Mouse (Mus musculus) neural tube, embryonic 12.5 days (tissue): ENCODE measurements around the gene Sds. TPM values are rescaled to one million over a fixed set of nuclear protein-coding genes. Genes with fewer than 3 reads are reported as not detected.
"Not testable (repeated sequence)": the region's sequence is repeated elsewhere in the genome, so short reads cannot be mapped to it uniquely, and the experiment has no call there.

Source experiments
- ATAC-seq: fragments of 200-750 bp; cut with Nextera tagmentation; 2 replicates; pipeline ENCODE4 v1.8.0; 2017; ENCODE audit warnings: low read depth, mild to moderate bottlenecking, moderate TSS enrichment, moderate library complexity; ENCODE audit not compliant: low FRiP score
- H3K27ac ChIP-seq: fragments of 300-500 bp; sonication (generic); 2 replicates; pipeline ENCODE4 v1.5.1; 2016
- H3K27me3 ChIP-seq: fragments of 300-500 bp; sonication (generic); replicated peaks from 2 replicates; pipeline ENCODE4 v1.6.1; 2016; ENCODE audit warnings: mild to moderate bottlenecking
- H3K36me3 ChIP-seq: fragments of 300-500 bp; sonication (generic); 2 replicates; pipeline ENCODE4 v1.6.1; 2016; ENCODE audit warnings: mild to moderate bottlenecking
- H3K4me1 ChIP-seq: fragments of 300-500 bp; sonication (generic); 2 replicates; pipeline ENCODE4 v1.6.1; 2016
- H3K4me2 ChIP-seq: fragments of 300-500 bp; sonication (generic); replicated peaks from 2 replicates; pipeline ENCODE4 v1.6.1; 2016; ENCODE audit warnings: mild to moderate bottlenecking
- H3K4me3 ChIP-seq: fragments of 300-500 bp; sonication (generic); 2 replicates; pipeline ENCODE4 v1.5.1; 2016
- H3K9ac ChIP-seq: fragments of 300-500 bp; sonication (generic); 2 replicates; pipeline ENCODE4 v1.6.1; 2016; ENCODE audit warnings: mild to moderate bottlenecking
- H3K9me3 ChIP-seq: fragments of 300-500 bp; sonication (generic); 2 replicates; pipeline ENCODE4 v1.6.1; 2016; ENCODE audit warnings: mild to moderate bottlenecking
- WGBS: fragments of 180-500 bp; shearing (Covaris S2); methylation state at CpG from one replicate; pipeline ENCODE4 v1.1.7; 2016; 5-methylcytosine and 5-hydroxymethylcytosine counted together
- polyA plus RNA-seq: library from polyadenylated mRNA; unstranded; fragments of >200 nt; fragmentation: Nextera tagmentation; extraction: Ambion mirVana; gene quantifications from 2 replicates; pipeline ENCODE4 v1.2.1, GENCODE M21; 2016

Sds gene
- polyA plus RNA-seq, 1 experiment from 2014 or later, result not detected

DNA sequence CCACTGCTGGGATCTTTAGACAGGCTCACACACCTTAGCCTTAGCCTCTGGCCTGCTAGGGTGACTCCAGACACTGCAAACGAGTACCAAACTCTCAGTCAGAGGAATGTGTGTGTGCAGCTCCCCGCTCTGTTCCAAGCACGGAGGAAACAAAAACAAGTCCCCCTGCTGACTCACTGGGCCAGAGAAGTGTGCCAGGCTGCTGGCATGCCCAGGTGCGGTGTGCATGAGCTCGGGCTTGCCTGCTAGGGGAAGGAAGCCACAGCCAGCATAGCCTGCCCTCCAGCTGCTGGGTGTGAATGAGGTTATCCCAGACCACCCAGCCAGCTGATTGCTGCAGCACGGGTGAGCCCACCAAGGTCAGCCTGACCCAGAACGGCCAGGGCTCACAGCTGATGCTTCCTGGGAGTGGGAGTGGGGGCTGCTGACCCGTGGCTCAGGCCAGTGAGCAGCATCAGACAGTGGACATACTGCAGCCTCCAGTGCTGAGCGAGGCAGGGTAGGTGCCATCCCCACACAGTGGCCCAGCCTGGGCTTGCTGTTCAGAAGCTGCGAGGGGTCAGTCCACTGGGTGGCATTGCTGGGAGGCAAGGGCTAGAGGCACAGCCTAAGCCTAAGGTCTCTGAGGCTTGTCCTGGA, 18.9 kb downstream of the Sds start:
- Histone ChIP-seq H3K27me3 (no peaks in the 10 kb centered on the region), H3K4me2 (no peak overlapping the region), H3K27ac (no peak overlapping the region), H3K4me3 (no peak overlapping the region), H3K36me3 (peaks cover 25% of the 10 kb centered on the region), H3K4me1 (peaks cover 6% of the 10 kb centered on the region; the same call in 1 of the 2 replicates), H3K9me3 (no peaks in the 10 kb centered on the region), H3K9ac (0 out of 2 replicates have a peak overlapping the region, but pooled peaks have one; percentile 26)
- WGBS, result 83% methylated on average over 10 of the region's 10 CpGs
- no peak for ATAC-seq

DNA sequence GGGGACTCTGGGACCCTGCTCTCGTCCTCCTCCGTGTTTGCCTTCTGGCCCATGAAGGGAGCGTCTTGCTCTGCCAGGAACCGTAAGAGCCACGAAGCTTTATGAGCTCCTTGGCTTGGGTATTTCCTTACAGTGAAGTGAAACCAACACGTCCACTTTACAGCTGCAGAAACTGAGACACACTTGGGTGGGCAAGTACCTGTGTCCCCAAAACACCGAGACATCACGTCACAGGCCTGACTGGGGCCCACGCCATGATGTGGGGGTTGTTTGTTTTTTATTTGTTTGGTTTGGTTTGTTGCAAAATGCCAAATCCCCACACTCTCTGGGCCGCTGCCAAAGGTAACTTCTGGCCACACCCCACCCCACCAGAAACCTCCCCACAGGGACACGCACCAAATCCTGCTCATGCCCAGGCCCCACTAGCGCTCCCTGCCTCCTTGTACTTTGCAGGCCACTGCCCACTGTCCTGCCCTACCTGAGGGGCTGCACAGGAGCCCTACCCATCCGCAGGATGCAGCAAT, 19.4 kb downstream of the Sds start:
- WGBS, result 91% methylated on average over 13 of the region's 13 CpGs
- H3K9ac ChIP-seq, result 0 out of 2 replicates have a peak overlapping the region, but pooled peaks have one; percentile 26
- peaks cover 6% of the 10 kb centered on the region; the same call in 1 of the 2 replicates for H3K4me1 ChIP-seq
- peaks cover 25% of the 10 kb centered on the region for H3K36me3 ChIP-seq
- H3K27me3 ChIP-seq, result no peaks in the 10 kb centered on the region
- no peak overlapping the region for H3K27ac ChIP-seq
- no peak for ATAC-seq
- no peaks in the 10 kb centered on the region for H3K9me3 ChIP-seq
- no peak overlapping the region for H3K4me2 ChIP-seq
- no peak overlapping the region for H3K4me3 ChIP-seq

DNA sequence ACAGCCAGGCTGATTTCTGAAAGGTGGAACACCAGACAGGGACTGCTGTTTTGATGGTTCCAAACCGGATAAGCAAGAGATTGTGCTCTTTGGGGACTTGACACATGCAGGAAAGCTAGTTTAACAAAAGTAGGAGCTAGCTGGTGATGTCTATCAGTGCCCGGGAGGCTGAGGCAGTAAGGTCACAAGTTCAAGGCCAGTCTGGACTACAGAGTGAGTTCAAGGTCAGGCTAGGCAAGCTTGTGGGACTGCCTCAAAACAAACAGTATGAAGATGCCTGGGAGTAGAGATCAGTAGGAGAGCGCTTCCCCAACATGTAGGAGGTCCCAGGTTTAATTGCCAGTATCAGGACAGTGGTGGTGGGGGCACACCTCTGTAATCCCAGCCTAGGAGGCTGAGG, 20.7 kb downstream of the Sds start:
- Histone ChIP-seq H3K27me3 (no peaks in the 10 kb centered on the region), H3K9ac (no peak overlapping the region), H3K4me1 (peaks cover 13% of the 10 kb centered on the region), H3K4me2 (no peak overlapping the region), H3K36me3 (peaks cover 20% of the 10 kb centered on the region), H3K4me3 (no peak overlapping the region), H3K27ac (no peak overlapping the region), H3K9me3 (no peaks in the 10 kb centered on the region)
- 86% methylated on average over 3 of the region's 3 CpGs for WGBS
- ATAC-seq, result no peak

DNA sequence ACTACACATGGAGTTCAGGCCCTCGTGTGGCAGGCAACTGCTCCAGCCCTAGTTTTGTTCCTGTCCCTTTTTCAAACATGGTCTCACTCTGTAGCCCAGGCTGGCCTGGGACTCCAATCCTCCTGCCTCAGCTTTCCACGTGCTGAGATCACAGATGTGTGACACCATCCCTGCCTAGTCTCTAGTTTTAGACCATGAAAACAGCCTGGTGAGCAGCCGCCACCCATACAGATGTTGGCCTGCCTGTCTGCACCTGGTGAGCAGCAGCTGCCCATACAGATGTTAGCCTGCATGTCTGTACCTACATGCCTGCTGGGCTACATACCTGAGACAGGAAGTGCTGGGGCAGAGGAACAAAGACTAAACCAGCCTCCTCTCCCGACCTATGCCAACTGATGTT, 22.9 kb downstream of the Sds start:
- Histone ChIP-seq H3K4me3 (no peak overlapping the region), H3K27me3 (no peaks in the 10 kb centered on the region), H3K4me1 (peaks cover 21% of the 10 kb centered on the region), H3K36me3 (peaks cover 8% of the 10 kb centered on the region), H3K9me3 (no peaks in the 10 kb centered on the region), H3K9ac (no peak overlapping the region), H3K4me2 (no peak overlapping the region), H3K27ac (no peak overlapping the region)
- no peak for ATAC-seq
- WGBS, result 85% methylated on average over 4 of the region's 4 CpGs

DNA sequence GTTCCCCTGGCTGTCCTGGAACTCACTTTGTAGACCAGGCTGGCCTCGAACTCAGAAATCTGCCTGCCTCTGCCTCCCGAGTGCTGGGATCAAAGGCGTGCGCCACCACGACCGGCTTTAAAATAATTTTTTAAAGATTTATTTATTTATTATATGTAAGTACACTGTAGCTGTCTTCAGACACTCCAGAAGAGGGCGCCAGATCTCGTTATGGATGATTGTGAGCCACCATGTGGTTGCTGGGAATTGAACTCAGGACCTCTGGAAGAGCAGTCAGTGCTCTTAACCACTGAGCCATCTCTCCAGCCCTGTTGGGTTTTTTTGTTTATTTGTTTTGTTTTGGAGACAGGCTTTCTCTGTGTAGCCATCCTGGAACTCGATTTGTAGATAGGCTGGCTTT, 24.3 kb downstream of the Sds start:
- not testable (repeated sequence) for H3K36me3 ChIP-seq, H3K27me3 ChIP-seq, ATAC-seq, H3K27ac ChIP-seq, H3K9ac ChIP-seq, H3K4me2 ChIP-seq, H3K4me3 ChIP-seq, H3K9me3 ChIP-seq
- peaks cover 17% of the 10 kb centered on the region for H3K4me1 ChIP-seq
- WGBS, result 88% methylated on average over 9 of the region's 9 CpGs

DNA sequence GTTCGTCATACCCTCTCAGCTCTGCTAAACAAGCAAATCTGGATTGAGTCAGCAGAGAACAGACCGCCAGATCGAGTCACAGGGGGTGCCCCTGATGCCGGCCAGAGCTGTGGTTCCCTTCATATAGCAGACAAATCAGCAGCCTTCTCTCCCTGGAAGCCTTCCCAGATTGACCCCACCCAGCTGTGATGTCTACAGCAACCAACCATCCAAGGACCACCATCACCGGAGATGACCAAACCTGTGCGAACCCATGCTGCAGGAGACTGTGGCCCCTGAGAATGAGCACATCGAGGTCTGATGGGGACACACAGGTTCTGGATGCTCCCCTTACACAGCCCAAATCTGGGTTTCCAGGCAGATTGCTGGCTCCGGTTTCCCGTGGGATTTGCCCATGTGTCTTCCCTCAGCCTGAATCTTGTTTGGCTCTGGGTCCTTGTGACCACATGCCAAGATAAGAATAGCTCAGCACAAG, 25.9 kb downstream of the Sds start:
- Histone ChIP-seq H3K4me3 (peak overlapping the region; percentile 88; the same call in 1 of the 2 replicates), H3K9me3 (no peaks in the 10 kb centered on the region), H3K27me3 (no peaks in the 10 kb centered on the region), H3K4me2 (peak overlapping the region; percentile 94), H3K4me1 (peaks cover 17% of the 10 kb centered on the region), H3K36me3 (peaks cover 3% of the 10 kb centered on the region; the same call in 1 of the 2 replicates), H3K27ac (no peak overlapping the region), H3K9ac (peak overlapping the region; percentile 87)
- 71% methylated on average over 9 of the region's 9 CpGs for WGBS
- no peak for ATAC-seq

DNA sequence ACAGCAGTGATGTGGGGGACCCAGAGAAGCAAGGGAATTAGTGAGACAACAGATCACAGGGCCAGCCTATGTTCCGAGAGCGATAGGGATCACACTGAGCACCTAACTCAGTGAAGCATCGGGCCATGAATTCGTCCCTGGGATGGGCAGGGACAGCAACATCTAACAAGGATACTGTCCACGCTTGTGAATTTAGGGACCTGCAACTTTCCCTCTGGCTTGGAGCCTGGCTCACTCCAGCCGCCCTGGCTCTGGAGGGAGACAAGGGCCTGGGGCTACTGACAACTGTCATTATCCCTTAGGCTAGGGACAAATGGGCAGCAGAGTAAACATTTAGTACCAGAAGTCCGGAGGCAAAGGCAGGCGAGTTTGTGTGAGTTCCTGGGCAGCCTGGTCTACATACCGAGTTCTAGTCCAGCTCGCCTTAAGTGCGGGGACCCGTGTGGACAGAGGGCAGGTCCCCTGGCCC, 26.4 kb downstream of the Sds start:
- peaks cover 17% of the 10 kb centered on the region for H3K4me1 ChIP-seq
- H3K9me3 ChIP-seq, result no peaks in the 10 kb centered on the region

DNA sequence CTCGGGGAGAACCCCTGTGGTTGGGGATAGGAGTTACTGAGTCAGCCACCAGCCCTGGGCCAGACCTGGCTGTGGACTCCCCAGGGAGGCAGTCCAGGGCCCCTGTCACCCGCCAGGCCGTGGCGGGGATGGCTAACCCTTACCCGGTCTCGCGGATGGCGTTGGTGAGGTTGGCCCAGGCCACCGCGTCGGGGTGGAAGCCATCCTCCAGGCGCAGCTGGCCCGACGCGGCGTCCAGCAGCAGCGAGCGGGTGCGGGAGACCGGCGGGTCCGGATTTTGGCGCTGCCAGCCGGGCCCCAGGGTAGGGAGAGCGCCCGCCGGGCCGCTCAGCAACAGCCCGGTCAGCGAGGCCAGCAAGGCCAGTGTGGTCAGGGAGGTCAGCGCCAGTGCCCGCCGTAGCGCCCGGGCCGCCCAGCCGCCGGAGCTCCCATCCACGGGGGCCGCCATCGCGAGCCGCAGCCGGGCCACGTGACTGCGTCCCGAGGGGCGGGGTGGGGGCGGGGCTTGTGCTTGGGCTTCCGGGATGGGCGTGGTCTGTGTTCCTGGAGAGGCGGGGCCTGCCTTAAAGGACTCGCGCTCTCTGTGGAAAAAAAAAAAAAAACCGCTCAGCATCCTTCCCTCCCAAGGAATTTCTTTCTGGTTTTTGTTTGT, 26.9 kb downstream of the Sds start, which contains the start of gene Plbd2:
Gene Plbd2 (minus strand): TSS at position 482 of the 652 bp plus-strand sequence.
- Histone ChIP-seq H3K4me3 (peak within 1 kb of the TSS; percentile 88), H3K27ac (no peak within 1 kb of the TSS), H3K4me1 (peaks cover 17% of the 10 kb centered on the region), H3K9ac (peak within 1 kb of the TSS; percentile 87), H3K27me3 (no peaks in the 10 kb centered on the region), H3K4me2 (peak within 1 kb of the TSS; percentile 94), H3K36me3 (no peaks in the 10 kb centered on the region), H3K9me3 (no peaks in the 10 kb centered on the region)
- 1% methylated on average over 54 of the region's 55 CpGs for WGBS
- ATAC-seq, result peak; percentile 62

More for the DNA sequence above, 26.4 kb downstream of the Sds start:
- no peak overlapping the region for H3K27ac ChIP-seq
- H3K27me3 ChIP-seq, result no peaks in the 10 kb centered on the region
- peak; percentile 14; the same call in 1 of the 2 replicates for ATAC-seq
- peak overlapping the region; percentile 94 for H3K4me2 ChIP-seq
- peak overlapping the region; percentile 88 for H3K4me3 ChIP-seq
- peak overlapping the region; percentile 87 for H3K9ac ChIP-seq
- H3K36me3 ChIP-seq, result peaks cover under 1% of the 10 kb centered on the region; the same call in 1 of the 2 replicates
- 15% methylated on average over 12 of the region's 12 CpGs for WGBS

DNA sequence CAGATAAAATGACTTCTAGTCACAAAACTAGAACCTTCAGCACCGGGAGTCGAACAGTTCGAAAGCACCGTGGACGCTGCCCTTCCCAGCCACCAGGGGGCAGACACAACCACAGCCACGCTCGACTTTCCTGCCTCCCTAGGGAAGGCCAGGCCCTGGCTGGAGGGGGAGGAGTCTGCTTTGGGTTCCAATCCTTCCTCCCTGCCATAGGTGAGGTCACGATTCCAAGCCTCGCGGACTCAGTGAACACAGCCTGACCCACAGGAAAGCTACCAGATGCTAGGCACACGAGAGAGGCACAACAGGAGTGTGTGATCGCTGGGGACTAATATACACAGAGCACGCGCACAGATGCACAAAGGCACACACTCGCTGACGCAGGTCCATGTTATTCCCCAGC, 29.0 kb downstream of the Sds start:
- Histone ChIP-seq H3K36me3 (no peaks in the 10 kb centered on the region), H3K27me3 (no peaks in the 10 kb centered on the region), H3K9ac (no peak overlapping the region), H3K4me2 (no peak overlapping the region; the same call in 1 of the 2 replicates), H3K4me1 (peaks cover 20% of the 10 kb centered on the region), H3K9me3 (no peaks in the 10 kb centered on the region), H3K4me3 (no peak overlapping the region), H3K27ac (no peak overlapping the region)
- ATAC-seq, result no peak
- 22% methylated on average over 16 of the region's 16 CpGs for WGBS

DNA sequence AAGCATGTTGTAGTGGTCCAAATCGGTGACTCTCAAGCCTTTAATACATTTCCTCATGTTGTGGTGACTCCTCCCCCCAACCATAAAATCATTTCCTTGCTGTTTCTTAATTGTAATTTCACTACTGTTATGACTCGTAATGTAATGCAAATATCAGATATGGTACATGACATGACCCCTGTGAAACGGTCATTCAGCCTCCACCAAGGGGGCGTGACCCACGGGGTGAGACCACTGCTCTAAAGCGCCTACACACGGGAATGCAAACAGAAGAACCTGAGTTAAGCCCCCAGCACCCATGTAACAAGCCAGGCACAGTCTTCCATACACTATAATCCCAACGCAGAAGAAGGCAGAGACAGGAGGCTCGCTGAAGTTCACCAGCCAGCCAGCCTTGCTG, 29.5 kb downstream of the Sds start:
- H3K4me3 ChIP-seq, result no peak overlapping the region
- H3K36me3 ChIP-seq, result no peaks in the 10 kb centered on the region
- H3K4me2 ChIP-seq, result no peak overlapping the region; the same call in 1 of the 2 replicates
- 68% methylated on average over 9 of the region's 9 CpGs for WGBS
- H3K27ac ChIP-seq, result no peak overlapping the region
- H3K9me3 ChIP-seq, result no peaks in the 10 kb centered on the region
- H3K4me1 ChIP-seq, result peaks cover 22% of the 10 kb centered on the region
- no peak for ATAC-seq
- no peaks in the 10 kb centered on the region for H3K27me3 ChIP-seq
- H3K9ac ChIP-seq, result no peak overlapping the region

DNA sequence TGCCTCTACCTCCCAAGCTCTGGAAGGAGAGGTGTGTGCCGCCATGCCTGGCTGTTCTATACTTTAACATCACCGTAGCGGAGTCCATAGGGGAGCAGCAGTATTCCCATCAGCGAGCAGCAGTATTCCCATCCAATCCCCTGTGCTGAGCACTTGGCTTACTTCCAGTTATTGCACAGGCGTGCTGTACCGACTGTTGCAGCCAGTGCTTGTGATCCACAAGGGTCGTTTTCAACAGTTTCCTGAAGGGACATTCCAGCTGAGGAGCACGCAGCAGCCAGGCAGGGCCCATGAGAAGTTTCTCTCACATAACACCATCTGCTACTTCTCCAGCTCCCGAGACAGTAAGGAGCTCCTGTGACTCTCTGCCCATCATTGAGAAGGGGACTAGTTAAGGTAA, 30.2 kb downstream of the Sds start:
- no peak overlapping the region for H3K27ac ChIP-seq
- no peak overlapping the region for H3K4me3 ChIP-seq
- H3K27me3 ChIP-seq, result no peaks in the 10 kb centered on the region
- no peak overlapping the region for H3K9ac ChIP-seq
- no peak for ATAC-seq
- H3K4me1 ChIP-seq, result peaks cover 27% of the 10 kb centered on the region
- H3K9me3 ChIP-seq, result no peaks in the 10 kb centered on the region
- H3K4me2 ChIP-seq, result no peak overlapping the region
- 71% methylated on average over 9 of the region's 9 CpGs for WGBS
- H3K36me3 ChIP-seq, result no peaks in the 10 kb centered on the region

DNA sequence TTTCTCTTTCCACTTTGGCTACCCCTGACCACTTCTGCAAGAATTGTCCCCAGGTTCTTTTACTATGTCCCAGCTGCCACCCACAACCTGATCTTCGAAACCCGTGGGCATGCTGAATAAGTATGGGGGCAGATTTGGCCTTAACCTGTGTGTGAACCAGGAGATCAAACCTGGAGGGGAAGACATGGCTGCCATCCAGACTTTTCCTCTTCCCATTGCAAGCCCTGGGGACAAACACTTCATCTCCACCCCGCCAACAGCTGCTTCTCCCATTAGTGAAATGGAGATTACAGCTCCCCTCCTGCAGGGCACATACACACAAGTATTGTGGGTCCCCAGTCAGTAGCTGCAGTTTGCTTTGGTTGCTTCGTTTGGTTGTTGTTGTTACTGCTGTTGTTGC, 31.0 kb downstream of the Sds start:
- Histone ChIP-seq H3K4me2 (no peak overlapping the region), H3K4me1 (peaks cover 20% of the 10 kb centered on the region), H3K9me3 (no peaks in the 10 kb centered on the region), H3K36me3 (no peaks in the 10 kb centered on the region), H3K27me3 (peaks cover 6% of the 10 kb centered on the region; the same call in 1 of the 2 replicates), H3K9ac (no peak overlapping the region), H3K27ac (no peak overlapping the region), H3K4me3 (no peak overlapping the region)
- 50% methylated on average over 4 of the region's 4 CpGs for WGBS
- ATAC-seq, result no peak
